Mouse (Mus musculus): ENCODE results near the gene Hist1h2bj.

The Hist1h2bj gene

GRCm38 (mm10) chr13:22039364-22039763 is 3.6 kb upstream of the Hist1h2bj start:
- 69% methylated on average over 5 of the region's 5 CpGs for WGBS

- 7% methylated on average over 2 of the region's 2 CpGs for WGBS
Observed at GRCm38 (mm10) chr13:22039951-22040463, 3.0 kb upstream of the Hist1h2bj start.

GRCm38 (mm10) chr13:22040464-22041141 is 2.4 kb upstream of the Hist1h2bj start:
- 2% methylated on average over 24 of the region's 24 CpGs for WGBS

GRCm38 (mm10) chr13:22041142-22041536 is 1.9 kb upstream of the Hist1h2bj start, which contains the start of gene Hist1h4i:
Gene Hist1h4i (minus strand): TSS chr13:22041362.
- under 1% methylated on average over 27 of the region's 27 CpGs for WGBS

- 3% methylated on average over 13 of the region's 13 CpGs for WGBS
Observed at GRCm38 (mm10) chr13:22041651-22042567, 1.1 kb upstream of the Hist1h2bj start.

- under 1% methylated on average over 12 of the region's 14 CpGs for WGBS
Observed at GRCm38 (mm10) chr13:22043503-22044431, 753 bp downstream of the Hist1h2bj start.

GRCm38 (mm10) chr13:22044432-22045155 is 1.6 kb downstream of the Hist1h2bj start:
- WGBS: 77% methylated on average over 6 of the region's 6 CpGs

- 69% methylated on average over 2 of the region's 2 CpGs for WGBS
Observed at GRCm38 (mm10) chr13:22045311-22045710, 2.3 kb downstream of the Hist1h2bj start.

GRCm38 (mm10) chr13:22049041-22049440 is 6.0 kb downstream of the Hist1h2bj start:
- WGBS: 83% methylated on average over 2 of the region's 2 CpGs

- WGBS: 2% methylated on average over 14 of the region's 14 CpGs
Observed at GRCm38 (mm10) chr13:22049737-22050440, 6.9 kb downstream of the Hist1h2bj start.

GRCm38 (mm10) chr13:22050591-22051522 is 7.8 kb downstream of the Hist1h2bj start:
- under 1% methylated on average over 52 of the region's 52 CpGs for WGBS

GRCm38 (mm10) chr13:22051523-22051859 is 8.5 kb downstream of the Hist1h2bj start:
- WGBS: 12% methylated on average over 5 of the region's 5 CpGs

GRCm38 (mm10) chr13:22053754-22054153 is 10.7 kb downstream of the Hist1h2bj start:
- WGBS: 97% methylated on average over 1 of the region's 1 CpGs

GRCm38 (mm10) chr13:22061422-22061821 is 18.4 kb downstream of the Hist1h2bj start:
- 86% methylated on average over 1 of the region's 1 CpGs for WGBS

- WGBS: 84% methylated on average over 1 of the region's 1 CpGs
Observed at GRCm38 (mm10) chr13:22063468-22063867, 20.5 kb downstream of the Hist1h2bj start.

- WGBS: 87% methylated on average over 1 of the region's 1 CpGs
Observed at GRCm38 (mm10) chr13:22084140-22084539, 41.1 kb downstream of the Hist1h2bj start, which contains the start of gene Vmn1r188. Gene Vmn1r188 (plus strand): TSS chr13:22084440.
